Mouse (Mus musculus) liver, embryonic 14.5 days (tissue): Measurements from ENCODE around the gene Iqgap3. TPM values are rescaled to one million over a fixed set of nuclear protein-coding genes. Genes with fewer than 3 reads are reported as not detected.

Experiments
- ATAC-seq: fragments of 200-750 bp; cut with Nextera tagmentation; 2 replicates; pipeline ENCODE4 v1.8.0; 2017; ENCODE audit warnings: moderate number of reproducible peaks, mild to moderate bottlenecking, moderate library complexity; ENCODE audit not compliant: insufficient read depth
- DNase-seq, 3 experiments: peaks; one replicate each; pipeline ENCODE4 v3.0.0-alpha.2; 2012 to 2013; ENCODE audit warnings: low read depth in 3 of 3, low spot score in 3 of 3
- H3K27ac ChIP-seq: fragments of 300-500 bp; sonication (generic); 2 replicates; pipeline ENCODE4 v1.5.1; 2014; ENCODE audit warnings: moderate library complexity, mild to moderate bottlenecking, control low read depth, inconsistent platforms
- H3K27me3 ChIP-seq: fragments of 300-500 bp; sonication (generic); 2 replicates; pipeline ENCODE4 v1.6.1; 2014; ENCODE audit warnings: mild to moderate bottlenecking, low read length, moderate library complexity; ENCODE audit not compliant: control insufficient read depth, insufficient read depth
- H3K36me3 ChIP-seq: fragments of 300-500 bp; sonication (generic); replicated peaks from 2 replicates; pipeline ENCODE4 v1.6.1; 2014; ENCODE audit warnings: low read depth; ENCODE audit not compliant: control insufficient read depth, insufficient read depth
- H3K4me1 ChIP-seq, 2 experiments: fragments of 200-500 bp in 1 of 2; fragments of 300-500 bp in 1 of 2; sonication (generic) in 1 of 2; replicated peaks; 2 replicates each; pipeline ENCODE4 v1.6.1; 2012 to 2014; ENCODE audit warnings: antibody characterized with exemption in 1 of 2, inconsistent platforms in 1 of 2, low read length in 1 of 2; ENCODE audit not compliant: control insufficient read depth in 2 of 2, insufficient read depth in 2 of 2
- H3K4me2 ChIP-seq: fragments of 300-500 bp; sonication (generic); 2 replicates; pipeline ENCODE4 v1.6.1; 2014; ENCODE audit warnings: low read depth, mild to moderate bottlenecking, control low read depth, moderate library complexity
- H3K4me3 ChIP-seq, 2 experiments: fragments of 200-500 bp in 1 of 2; fragments of 300-500 bp in 1 of 2; sonication (generic) in 1 of 2; 2 replicates each; pipeline ENCODE4 v1.5.1; 2012 to 2014; ENCODE audit warnings: low read depth in 2 of 2, low read length in 2 of 2, mild to moderate bottlenecking in 2 of 2, control low read depth in 1 of 2, inconsistent platforms in 1 of 2, moderate library complexity in 1 of 2; ENCODE audit not compliant: insufficient read depth in 1 of 2
- H3K9ac ChIP-seq: fragments of 300-500 bp; sonication (generic); replicated peaks from 2 replicates; pipeline ENCODE4 v1.6.1; 2014; ENCODE audit warnings: mild to moderate bottlenecking, control low read depth, moderate library complexity
- H3K9me3 ChIP-seq: fragments of 300-500 bp; sonication (generic); 2 replicates; pipeline ENCODE4 v1.6.1; 2016; ENCODE audit warnings: low read length, mixed read lengths; ENCODE audit not compliant: control insufficient read depth
- CTCF ChIP-seq: IDR thresholded peaks from 2 replicates; pipeline ENCODE4 v1.5.1; 2016; ENCODE audit warnings: antibody characterized with exemption, low read depth, control low read depth
- EP300 ChIP-seq: IDR thresholded peaks from 2 replicates; pipeline ENCODE4 v1.6.1; 2016; ENCODE audit warnings: antibody characterized with exemption, low read depth
- WGBS: fragments of 180-500 bp; shearing (Covaris S2); extraction: QIAGEN DNeasy Blood & Tissue Kit; methylation state at CpG from one replicate; pipeline ENCODE4 v1.1.7; 2014; ENCODE audit not compliant: insufficient replicate concordance; 5-methylcytosine and 5-hydroxymethylcytosine counted together
- polyA plus RNA-seq, 2 experiments: library from polyadenylated mRNA; depleted of rRNA in 1 of 2; stranded (reverse) in 1 of 2; unstranded in 1 of 2; fragments of >200 nt; fragmentation: Nextera tagmentation in 1 of 2; extraction: Ambion mirVana in 1 of 2; gene quantifications; 2 replicates each; pipeline versions ENCODE4 v1.2.1 to v1.2.3; 2012 to 2014

The Iqgap3 gene
- polyA plus RNA-seq, 2 experiments, result 6.7 to 8.8 TPM

GRCm38 (mm10) chr3:88156817-88157216 lies 75.0 kb downstream of the Iqgap3 start:
- H3K9ac ChIP-seq, result no peak overlapping the region
- H3K36me3 ChIP-seq, result peaks cover 34% of the 10 kb centered on the region
- no peak for TF ChIP-seq EP300
- no peak for TF ChIP-seq CTCF
- ATAC-seq (no peak), DNase-seq (no peak)
- no peaks in the 10 kb centered on the region for H3K9me3 ChIP-seq
- no peak overlapping the region for H3K27ac ChIP-seq
- no peak overlapping the region for H3K4me3 ChIP-seq
- no peaks in the 10 kb centered on the region for H3K27me3 ChIP-seq
- H3K4me1 ChIP-seq, result no peaks in the 10 kb centered on the region
- no peak overlapping the region for H3K4me2 ChIP-seq

GRCm38 (mm10) chr3:88157771-88158597 lies 76.2 kb downstream of the Iqgap3 start:
- 46% methylated on average over 23 of the region's 23 CpGs for WGBS
- ATAC-seq (peak; percentile 44; the same call in 1 of the 2 replicates), DNase-seq (no peak)
- Histone ChIP-seq H3K27ac (no peak overlapping the region), H3K9me3 (no peaks in the 10 kb centered on the region), H3K4me3 (no peak overlapping the region), H3K27me3 (no peaks in the 10 kb centered on the region), H3K4me1 (no peaks in the 10 kb centered on the region), H3K9ac (no peak overlapping the region), H3K36me3 (peaks cover 37% of the 10 kb centered on the region), H3K4me2 (no peak overlapping the region)
- TF ChIP-seq CTCF (peak; percentile 78), EP300 (no peak)

GRCm38 (mm10) chr3:88158991-88159390 lies 77.2 kb downstream of the Iqgap3 start:
- Histone ChIP-seq H3K36me3 (peaks cover 41% of the 10 kb centered on the region), H3K27me3 (no peaks in the 10 kb centered on the region), H3K4me3 (no peak overlapping the region), H3K4me2 (no peak overlapping the region), H3K9me3 (no peaks in the 10 kb centered on the region), H3K27ac (no peak overlapping the region), H3K4me1 (no peaks in the 10 kb centered on the region), H3K9ac (no peak overlapping the region)
- DNase-seq (no peak), ATAC-seq (no peak)
- 77% methylated on average over 6 of the region's 6 CpGs for WGBS
- no peak for TF ChIP-seq EP300
- no peak for TF ChIP-seq CTCF

- ATAC-seq, result no peak
- Histone ChIP-seq H3K9ac (no peak overlapping the region), H3K4me1 (no peaks in the 10 kb centered on the region), H3K4me2 (no peak overlapping the region), H3K9me3 (no peaks in the 10 kb centered on the region), H3K36me3 (peaks cover 41% of the 10 kb centered on the region), H3K4me3 (no peak overlapping the region), H3K27me3 (no peaks in the 10 kb centered on the region), H3K27ac (no peak overlapping the region)
- TF ChIP-seq EP300 (no peak), CTCF (no peak)
- no peak for DNase-seq
- WGBS, result 72% methylated on average over 6 of the region's 6 CpGs
Measured at GRCm38 (mm10) chr3:88160856-88161255, 79.1 kb downstream of the Iqgap3 start.

- H3K4me1 ChIP-seq, result no peaks in the 10 kb centered on the region
- no peak overlapping the region for H3K27ac ChIP-seq
- no peak overlapping the region for H3K4me2 ChIP-seq
- no peaks in the 10 kb centered on the region for H3K9me3 ChIP-seq
- peaks cover 32% of the 10 kb centered on the region for H3K36me3 ChIP-seq
- DNase-seq (no peak), ATAC-seq (no peak)
- TF ChIP-seq CTCF (no peak), EP300 (no peak)
- no peak overlapping the region for H3K4me3 ChIP-seq
- H3K27me3 ChIP-seq, result no peaks in the 10 kb centered on the region
- WGBS, result 77% methylated on average over 8 of the region's 8 CpGs
- no peak overlapping the region for H3K9ac ChIP-seq
Measured at GRCm38 (mm10) chr3:88162259-88162658, 80.5 kb downstream of the Iqgap3 start.
